Mouse (Mus musculus) cerebellum, postnatal 25 days (tissue): ENCODE results near the gene Syt5.

Source experiments
- DNase-seq, 2 experiments: peaks; one replicate each; pipeline ENCODE4 v3.0.0; 2021; ENCODE audit warnings: mixed read lengths in 2 of 2

The Syt5 gene

GRCm38 (mm10) chr7:4522292-4522691 is 25.0 kb downstream of the Syt5 start:
- DNase-seq, result no peak

GRCm38 (mm10) chr7:4521231-4522003 is 25.9 kb downstream of the Syt5 start:
- peak in 1 of 2 experiments; percentile 21 for DNase-seq

GRCm38 (mm10) chr7:4518487-4518886 is 28.9 kb downstream of the Syt5 start:
- no peak for DNase-seq

- DNase-seq, result no peak
These were observed 30.9 kb downstream of the Syt5 start, which contains the start of gene Tnnt1 for GRCm38 (mm10) chr7:4516332-4517050. Gene Tnnt1, minus strand, starts transcription at chr7:4516382.

GRCm38 (mm10) chr7:4515853-4516252 is 31.5 kb downstream of the Syt5 start:
- no peak for DNase-seq

- no peak for DNase-seq
These were observed 33.3 kb downstream of the Syt5 start for GRCm38 (mm10) chr7:4513829-4514712.

GRCm38 (mm10) chr7:4513236-4513635 is 34.1 kb downstream of the Syt5 start:
- peak in 1 of 2 experiments; percentile 52 for DNase-seq

- DNase-seq, result no peak
These were observed 35.7 kb downstream of the Syt5 start for GRCm38 (mm10) chr7:4511489-4512224.

- DNase-seq, result peak; percentile 57 to 75
These were observed 37.3 kb downstream of the Syt5 start for GRCm38 (mm10) chr7:4509863-4510608.

GRCm38 (mm10) chr7:4508739-4509116 is 38.6 kb downstream of the Syt5 start:
- no peak for DNase-seq

- no peak for DNase-seq
These were observed 39.1 kb downstream of the Syt5 start for GRCm38 (mm10) chr7:4508062-4508738.

GRCm38 (mm10) chr7:4507220-4507619 is 40.1 kb downstream of the Syt5 start:
- no peak for DNase-seq

GRCm38 (mm10) chr7:4504646-4505435 is 42.5 kb downstream of the Syt5 start:
- DNase-seq, result no peak

GRCm38 (mm10) chr7:4503858-4504257 is 43.5 kb downstream of the Syt5 start:
- DNase-seq, result no peak

GRCm38 (mm10) chr7:4503100-4503499 is 44.2 kb downstream of the Syt5 start:
- DNase-seq, result no peak

- DNase-seq, result peak; percentile 46 to 60
These were observed 44.8 kb downstream of the Syt5 start for GRCm38 (mm10) chr7:4502421-4503090.

GRCm38 (mm10) chr7:4501558-4502397 is 45.6 kb downstream of the Syt5 start, which contains the start of gene Ppp1r12c:
Gene Ppp1r12c, minus strand, starts transcription at chr7:4501680.
- DNase-seq, result peak; percentile 98

- peak; percentile 63 to 77 for DNase-seq
These were observed 46.4 kb downstream of the Syt5 start for GRCm38 (mm10) chr7:4500892-4501471.
